Mouse (Mus musculus) ES-Bruce4 (cell line): Measurements from ENCODE around the gene Samsn1.

Experiments
- CTCF ChIP-seq: IDR thresholded peaks from one replicate; pipeline ENCODE4 v1.8.1; 2011; ENCODE audit warnings: low read depth, low read length
- EP300 ChIP-seq: IDR thresholded peaks from 2 replicates; pipeline ENCODE4 v1.6.1; 2011; ENCODE audit warnings: low read depth, low read length; ENCODE audit not compliant: insufficient read depth
- POLR2A ChIP-seq: IDR thresholded peaks from one replicate; pipeline ENCODE4 v1.8.1; 2011; ENCODE audit warnings: low read length; ENCODE audit not compliant: insufficient read depth

DNA sequence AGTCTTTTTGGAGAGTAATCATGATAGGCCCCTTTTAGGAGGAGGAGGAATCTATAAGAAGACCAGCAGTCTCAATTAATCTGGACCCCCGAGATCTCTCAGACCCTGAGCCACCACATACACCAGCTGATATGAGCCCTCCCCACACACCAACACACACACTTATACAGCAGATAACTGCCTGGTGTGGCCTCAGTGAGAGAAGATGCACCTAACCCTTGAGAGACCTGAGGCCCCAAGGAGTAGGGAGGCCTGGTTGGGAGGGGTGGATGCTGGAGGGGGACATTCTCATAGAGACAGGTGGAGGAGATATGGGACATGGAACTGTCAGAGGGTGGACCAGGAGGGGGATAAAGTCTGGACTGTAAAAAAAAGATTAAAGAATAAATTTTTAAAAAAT is 128.6 kb downstream of the Samsn1 start:
- no peak for TF ChIP-seq POLR2A
- TF ChIP-seq EP300, result no peak
- no peak for TF ChIP-seq CTCF
